Mouse (Mus musculus) embryonic facial prominence, embryonic 11.5 days (tissue): ENCODE results near the gene Rprd1b. TPM values are rescaled to one million over a fixed set of nuclear protein-coding genes. Genes with fewer than 3 reads are reported as not detected.

Experiments
- ATAC-seq: fragments of 200-750 bp; cut with Nextera tagmentation; replicated peaks from 2 replicates; pipeline ENCODE4 v1.8.0; 2017; ENCODE audit warnings: low read depth; ENCODE audit not compliant: insufficient number of reproducible peaks, low FRiP score, low TSS enrichment
- DNase-seq: peaks from one replicate; pipeline ENCODE4 v3.0.0-alpha.2; 2015; ENCODE audit warnings: low spot score
- H3K27ac ChIP-seq: fragments of 300-500 bp; sonication (generic); replicated peaks from 2 replicates; pipeline ENCODE4 v1.5.1; 2014; ENCODE audit warnings: mild to moderate bottlenecking, low read depth, low read length, control low read depth
- H3K27me3 ChIP-seq: fragments of 300-500 bp; sonication (generic); 2 replicates; pipeline ENCODE4 v1.6.1; 2014; ENCODE audit warnings: mild to moderate bottlenecking, low read length, moderate library complexity, mixed read lengths; ENCODE audit not compliant: control insufficient read depth, insufficient read depth
- H3K36me3 ChIP-seq: fragments of 300-500 bp; sonication (generic); replicated peaks from 2 replicates; pipeline ENCODE4 v1.6.1; 2014; ENCODE audit warnings: low read depth, mild to moderate bottlenecking, low read length, moderate library complexity, mixed read lengths; ENCODE audit not compliant: control insufficient read depth, insufficient read depth
- H3K4me1 ChIP-seq: fragments of 300-500 bp; sonication (generic); 2 replicates; pipeline ENCODE4 v1.6.1; 2014; ENCODE audit warnings: low read length, mixed read lengths; ENCODE audit not compliant: control insufficient read depth, insufficient read depth
- H3K4me2 ChIP-seq: fragments of 300-500 bp; sonication (generic); 2 replicates; pipeline ENCODE4 v1.6.1; 2014; ENCODE audit warnings: low read depth, mild to moderate bottlenecking, control low read depth, low read length, moderate library complexity
- H3K4me3 ChIP-seq: fragments of 300-500 bp; sonication (generic); 2 replicates; pipeline ENCODE4 v1.5.1; 2014; ENCODE audit warnings: low read depth, low read length, control low read depth
- H3K9ac ChIP-seq: fragments of 300-500 bp; sonication (generic); replicated peaks from 2 replicates; pipeline ENCODE4 v1.6.1; 2014; ENCODE audit warnings: mild to moderate bottlenecking, control low read depth, low read length
- H3K9me3 ChIP-seq: fragments of 300-500 bp; sonication (generic); replicated peaks from 2 replicates; pipeline ENCODE4 v1.6.1; 2016; ENCODE audit warnings: mild to moderate bottlenecking, low read length, inconsistent platforms, mixed read lengths; ENCODE audit not compliant: control insufficient read depth
- WGBS: fragments of 180-500 bp; shearing (Covaris S2); extraction: QIAGEN DNeasy Blood & Tissue Kit; methylation state at CpG from one replicate; pipeline ENCODE4 v1.1.7; 2014; 5-methylcytosine and 5-hydroxymethylcytosine counted together
- polyA plus RNA-seq: library from polyadenylated mRNA; unstranded; fragments of >200 nt; fragmentation: Nextera tagmentation; extraction: Ambion mirVana; gene quantifications from 2 replicates; pipeline ENCODE4 v1.2.1, GENCODE M21; 2014

The Rprd1b gene
- polyA plus RNA-seq, 1 experiment from 2014 or later, result 62.7 TPM

DNA sequence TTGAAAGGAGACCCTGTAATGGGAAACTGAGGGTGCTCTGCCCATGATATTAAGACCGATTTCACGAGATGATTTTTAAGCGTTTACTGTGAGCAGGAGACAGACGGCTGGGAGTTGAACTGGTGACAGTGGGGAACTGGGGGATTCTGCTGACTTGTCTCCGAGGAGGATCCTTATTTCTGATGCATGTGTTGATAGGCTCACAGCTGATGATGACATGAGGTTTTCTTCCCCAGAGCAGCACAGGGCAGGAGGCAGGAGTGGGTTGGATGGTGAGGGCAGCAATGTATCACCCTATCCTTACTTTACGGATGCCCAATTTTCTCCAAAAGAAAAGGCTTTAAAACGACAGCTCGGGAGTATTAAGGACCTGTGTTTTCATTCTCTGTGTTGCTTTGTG lies 116.0 kb downstream of the Rprd1b start:
- DNase-seq, result no peak
- no peak overlapping the region for H3K27ac ChIP-seq

DNA sequence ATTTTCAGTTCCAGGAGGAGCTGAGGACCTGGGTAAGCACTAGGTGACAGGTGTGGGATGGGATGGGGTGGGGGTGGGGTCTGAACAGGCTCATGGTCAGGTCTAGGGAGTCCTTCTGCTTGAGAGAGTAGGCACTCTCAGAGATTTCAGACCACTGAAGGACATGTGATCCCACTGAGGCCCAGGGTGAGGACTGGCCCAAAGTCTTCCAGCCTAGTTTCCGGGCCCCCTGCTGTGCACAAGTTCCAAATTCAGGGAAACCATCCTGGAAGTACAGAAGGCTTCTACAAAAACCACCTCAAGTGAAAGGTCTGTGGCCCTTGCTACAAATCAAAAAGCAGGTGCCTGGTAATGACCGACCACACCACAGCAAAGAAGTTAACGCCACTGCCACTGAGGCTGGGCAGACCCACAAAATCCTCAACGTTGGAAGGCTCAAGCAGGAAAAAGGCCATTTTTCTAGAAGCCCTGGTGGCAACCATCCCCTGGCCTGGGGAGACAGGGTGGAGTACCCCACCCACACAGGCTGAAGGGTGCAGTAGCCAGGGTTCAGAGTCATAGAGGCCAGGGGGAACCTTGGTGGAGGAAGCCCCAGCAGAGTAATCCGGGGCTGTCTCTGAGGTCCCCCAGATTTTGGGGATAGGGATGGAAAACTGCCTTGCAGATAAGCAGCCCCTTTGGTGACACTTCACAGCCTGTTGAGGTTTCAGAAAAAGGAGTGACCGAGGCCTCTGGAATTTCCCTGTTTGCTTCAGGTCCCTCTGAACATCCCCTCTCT lies 116.6 kb downstream of the Rprd1b start:
- Histone ChIP-seq H3K9me3 (no peaks in the 10 kb centered on the region), H3K36me3 (no peaks in the 10 kb centered on the region), H3K4me3 (no peak overlapping the region), H3K9ac (no peak overlapping the region), H3K4me1 (peaks cover 2% of the 10 kb centered on the region; the same call in 1 of the 2 replicates), H3K27me3 (no peaks in the 10 kb centered on the region; the same call in none of the 2 replicates), H3K27ac (no peak overlapping the region), H3K4me2 (no peak overlapping the region)
- WGBS, result 82% methylated on average over 6 of the region's 6 CpGs
- DNase-seq (no peak), ATAC-seq (no peak)

More for the DNA sequence above, 116.0 kb downstream of the Rprd1b start:
- Histone ChIP-seq H3K9ac (no peak overlapping the region), H3K4me1 (peaks cover 2% of the 10 kb centered on the region; the same call in 1 of the 2 replicates), H3K4me3 (no peak overlapping the region), H3K9me3 (no peaks in the 10 kb centered on the region), H3K27me3 (no peaks in the 10 kb centered on the region; the same call in none of the 2 replicates), H3K4me2 (no peak overlapping the region), H3K36me3 (no peaks in the 10 kb centered on the region)
- 68% methylated on average over 8 of the region's 8 CpGs for WGBS
- ATAC-seq, result no peak

DNA sequence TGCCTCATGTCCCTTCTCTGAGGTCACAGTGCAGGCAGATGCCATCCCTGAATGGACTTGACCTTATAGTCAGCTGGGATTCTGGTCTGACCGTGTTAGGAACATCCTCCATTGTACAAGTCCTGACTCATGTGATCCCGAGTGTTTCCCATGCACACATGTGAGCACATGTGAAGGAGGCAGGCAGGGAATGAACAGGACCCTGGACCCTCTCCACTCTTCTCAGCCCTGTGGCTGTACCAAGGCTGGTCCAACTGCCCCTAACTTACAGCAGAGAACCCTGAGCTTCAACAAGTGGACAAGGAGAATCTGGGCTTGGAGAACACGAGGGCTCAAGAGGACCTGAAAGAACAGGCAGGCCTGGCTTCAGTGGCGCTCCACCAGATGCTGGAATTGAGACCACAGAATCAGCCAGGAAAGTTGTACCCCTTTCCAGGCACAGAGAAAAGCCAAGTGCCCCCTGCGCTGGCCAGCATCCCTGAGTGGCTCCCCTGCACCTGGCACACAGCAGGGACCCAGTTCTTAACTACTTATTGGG lies 117.3 kb downstream of the Rprd1b start:
- ATAC-seq (no peak), DNase-seq (no peak)
- Histone ChIP-seq H3K9me3 (no peaks in the 10 kb centered on the region), H3K36me3 (no peaks in the 10 kb centered on the region), H3K4me2 (no peak overlapping the region), H3K4me1 (peaks cover 2% of the 10 kb centered on the region; the same call in 1 of the 2 replicates), H3K27ac (no peak overlapping the region), H3K27me3 (no peaks in the 10 kb centered on the region; the same call in none of the 2 replicates), H3K9ac (no peak overlapping the region), H3K4me3 (peak overlapping the region; percentile 32; the same call in 1 of the 2 replicates)
- WGBS, result 70% methylated on average over 5 of the region's 5 CpGs

DNA sequence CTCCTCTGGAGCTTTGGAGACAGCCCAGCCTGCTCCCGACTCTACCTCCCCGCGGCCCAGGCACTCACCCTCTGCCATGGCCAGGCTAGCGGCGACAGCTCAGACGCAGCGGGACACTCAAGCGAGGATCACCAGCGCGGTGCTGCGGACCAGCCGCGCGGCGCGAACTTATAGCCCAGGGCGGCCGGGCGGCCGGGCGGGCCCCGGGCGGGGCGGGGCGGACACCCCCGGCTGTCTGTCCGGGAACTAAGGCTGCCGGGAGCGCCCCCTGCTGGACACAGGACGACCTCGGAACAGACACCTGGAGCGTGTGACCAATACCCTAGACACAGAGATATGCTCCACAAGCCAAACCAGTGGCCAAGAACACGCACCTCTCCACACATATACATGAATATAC lies 117.9 kb downstream of the Rprd1b start, which contains the start of gene Tgm2:
Tgm2 (minus strand) TSS at position 214 of the 400 bp plus-strand sequence.
- Histone ChIP-seq H3K4me3 (peak within 1 kb of the TSS; percentile 32), H3K9ac (peak within 1 kb of the TSS; percentile 50), H3K4me2 (peak within 1 kb of the TSS; percentile 68), H3K9me3 (no peaks in the 10 kb centered on the region), H3K36me3 (no peaks in the 10 kb centered on the region), H3K27ac (no peak within 1 kb of the TSS), H3K4me1 (peaks cover 2% of the 10 kb centered on the region; the same call in 1 of the 2 replicates), H3K27me3 (no peaks in the 10 kb centered on the region; the same call in none of the 2 replicates)
- under 1% methylated on average over 33 of the region's 33 CpGs for WGBS
- ATAC-seq (peak; percentile 41; the same call in 1 of the 2 replicates), DNase-seq (peak; percentile 82)

DNA sequence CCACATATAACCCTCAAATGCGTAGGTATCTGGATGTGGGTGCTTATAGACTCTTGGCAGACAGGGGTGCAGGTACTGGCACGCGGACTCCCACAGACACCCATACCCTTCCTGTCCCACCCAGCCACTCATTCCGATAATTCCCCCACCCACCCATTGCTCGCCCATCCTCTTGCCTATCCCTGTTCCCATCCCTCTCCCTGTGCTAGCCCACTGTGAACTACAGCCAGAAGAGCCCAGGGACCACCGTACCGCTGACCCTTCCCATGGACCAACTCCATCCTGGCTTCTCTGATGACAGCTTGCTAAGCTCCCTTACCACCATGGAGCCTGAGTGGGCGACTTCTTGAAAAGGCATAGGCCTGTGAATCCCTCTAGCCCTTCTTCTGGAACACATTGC lies 118.7 kb downstream of the Rprd1b start:
- H3K4me2 ChIP-seq, result no peak overlapping the region
- H3K9ac ChIP-seq, result no peak overlapping the region
- no peaks in the 10 kb centered on the region; the same call in none of the 2 replicates for H3K27me3 ChIP-seq
- 91% methylated on average over 8 of the region's 8 CpGs for WGBS
- no peak overlapping the region for H3K4me3 ChIP-seq
- H3K27ac ChIP-seq, result no peak overlapping the region
- H3K4me1 ChIP-seq, result peaks cover 2% of the 10 kb centered on the region; the same call in 1 of the 2 replicates
- H3K9me3 ChIP-seq, result no peaks in the 10 kb centered on the region
- no peaks in the 10 kb centered on the region for H3K36me3 ChIP-seq
- no peak for ATAC-seq
- DNase-seq, result no peak

DNA sequence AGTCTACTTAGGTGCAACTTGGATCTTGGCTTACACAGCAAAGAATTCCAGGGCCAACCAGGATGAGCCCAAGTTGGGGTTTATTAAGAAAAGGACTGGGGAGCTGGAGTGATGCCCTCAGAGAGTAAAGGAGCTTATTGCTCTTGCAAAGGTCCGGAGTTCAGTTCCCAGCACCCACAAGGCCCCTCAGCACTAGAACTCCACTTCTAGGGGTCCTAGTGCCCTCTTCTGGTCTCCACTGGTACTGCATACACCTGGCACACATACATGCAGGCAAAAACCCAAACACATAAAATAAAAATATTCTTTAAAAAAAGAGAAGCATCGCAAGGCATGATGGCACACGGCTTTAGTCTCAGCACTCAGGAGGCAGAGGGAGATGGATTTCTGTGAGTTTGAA lies 122.8 kb downstream of the Rprd1b start:
- DNase-seq (no peak), ATAC-seq (no peak)
- no peak overlapping the region for H3K4me2 ChIP-seq
- WGBS, result 92% methylated on average over 3 of the region's 3 CpGs
- no peaks in the 10 kb centered on the region for H3K9me3 ChIP-seq
- no peaks in the 10 kb centered on the region for H3K36me3 ChIP-seq
- peaks cover 2% of the 10 kb centered on the region; the same call in 1 of the 2 replicates for H3K4me1 ChIP-seq
- no peaks in the 10 kb centered on the region for H3K27me3 ChIP-seq
- H3K9ac ChIP-seq, result no peak overlapping the region
- H3K4me3 ChIP-seq, result no peak overlapping the region
- no peak overlapping the region for H3K27ac ChIP-seq

DNA sequence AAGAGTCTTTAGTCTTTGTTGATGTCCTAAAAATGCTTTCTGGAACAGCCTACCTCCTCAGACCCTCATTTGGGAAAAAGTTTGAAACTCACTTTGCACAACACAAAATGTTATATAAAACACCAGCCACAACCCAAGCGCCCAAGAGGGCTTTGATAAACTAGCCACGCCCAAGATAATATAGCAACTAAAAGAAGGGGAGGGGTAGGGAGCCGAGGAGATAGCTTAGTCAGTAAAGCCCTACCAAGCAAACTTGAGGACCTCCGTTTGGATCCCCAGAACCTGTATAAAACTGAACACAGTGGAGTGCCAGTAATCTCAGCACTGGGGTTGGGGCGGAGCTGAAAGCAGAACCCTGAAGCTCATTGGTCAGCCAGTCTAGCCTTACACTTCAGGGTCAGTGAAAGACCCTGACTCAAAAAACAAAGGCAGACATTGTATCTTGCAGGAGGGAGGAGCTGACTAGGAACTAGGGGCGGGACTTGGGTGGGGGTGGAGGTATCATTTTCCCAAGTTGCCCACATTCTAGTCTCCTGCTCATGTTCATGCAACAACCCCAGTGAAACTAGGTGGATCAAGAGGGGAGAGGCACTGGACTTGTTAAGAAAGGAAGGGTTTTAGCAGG lies 124.5 kb downstream of the Rprd1b start:
- Histone ChIP-seq H3K9me3 (no peaks in the 10 kb centered on the region), H3K27ac (peak overlapping the region; percentile 41), H3K4me1 (no peaks in the 10 kb centered on the region), H3K9ac (no peak overlapping the region), H3K4me2 (no peak overlapping the region), H3K27me3 (no peaks in the 10 kb centered on the region), H3K4me3 (no peak overlapping the region), H3K36me3 (no peaks in the 10 kb centered on the region)
- ATAC-seq (peak; percentile 83), DNase-seq (peak; percentile 77)
- 16% methylated on average over 6 of the region's 6 CpGs for WGBS
